Mouse (Mus musculus): Measurements from ENCODE around the gene Wnt2.

DNA sequence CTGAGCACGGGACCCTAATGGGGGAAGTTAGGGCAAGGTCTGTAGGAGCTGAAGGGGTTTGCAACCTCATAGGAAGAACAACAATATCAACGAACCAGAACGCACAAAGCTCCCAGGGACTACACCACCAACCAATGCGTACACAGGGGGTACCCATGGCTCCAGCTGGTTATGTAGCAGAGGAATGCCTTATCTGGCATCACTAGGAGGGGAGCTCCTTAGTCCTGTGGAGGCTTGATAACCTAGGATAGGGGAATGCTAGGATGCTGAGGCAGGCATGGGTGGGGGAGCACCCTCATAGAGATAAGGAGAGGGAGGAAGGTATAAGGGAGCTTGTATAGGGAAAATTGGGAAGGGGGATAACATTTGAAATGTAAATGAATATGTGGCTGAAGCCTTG is 27.5 kb upstream of the Wnt2 start:
- TF ChIP-seq CTCF (IDR thresholded peaks at IDR 0.05; ENCODE audit: borderline replicate concordance, extremely low read depth, insufficient read depth, insufficient read length), result no peak
- no peak for TF ChIP-seq POLR2A (IDR thresholded peaks at IDR 0.05; ENCODE audit: borderline replicate concordance, extremely low read depth, insufficient read depth, insufficient read length, poor library complexity, severe bottlenecking)

All from brain, embryonic 14.5 days (tissue).